Mouse (Mus musculus): ENCODE measurements around the gene Selplg. TPM values are rescaled to one million over a fixed set of nuclear protein-coding genes. Genes with fewer than 3 reads are reported as not detected.

Selplg gene
- 1 to 10 TPM; 1.5 to 2.7 TPM for total RNA-seq (2021)

- no peak for DNase-seq
- intact Hi-C loops (cut with DNase I): no loop called here
Measured at GRCm38 (mm10) chr5:113832490-113832901, at the start of gene Selplg. Gene Selplg, minus strand, starts transcription at chr5:113832644.

DNA sequence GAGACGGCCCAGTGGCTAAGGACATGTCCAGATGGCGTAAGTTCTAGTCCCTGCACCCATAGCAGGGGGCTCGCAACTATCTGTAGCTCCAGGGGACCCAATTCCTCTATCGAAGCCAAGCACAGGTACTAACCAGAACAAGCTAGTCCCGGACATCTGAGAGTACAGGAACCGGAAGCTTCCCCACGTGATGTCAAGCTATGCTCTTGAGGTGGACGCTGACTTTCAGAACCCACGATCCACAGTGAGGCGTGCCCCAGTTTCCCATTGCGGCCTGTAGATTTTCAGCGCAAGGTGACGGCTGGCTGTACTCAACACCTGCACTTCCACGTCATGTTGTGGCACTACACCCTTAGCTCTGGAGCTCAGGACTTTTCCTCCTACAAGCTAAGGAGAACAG, 48.7 kb upstream of the Selplg start:
- intact Hi-C loops (cut with DNase I): no loop called here
- DNase-seq: no peak

DNA sequence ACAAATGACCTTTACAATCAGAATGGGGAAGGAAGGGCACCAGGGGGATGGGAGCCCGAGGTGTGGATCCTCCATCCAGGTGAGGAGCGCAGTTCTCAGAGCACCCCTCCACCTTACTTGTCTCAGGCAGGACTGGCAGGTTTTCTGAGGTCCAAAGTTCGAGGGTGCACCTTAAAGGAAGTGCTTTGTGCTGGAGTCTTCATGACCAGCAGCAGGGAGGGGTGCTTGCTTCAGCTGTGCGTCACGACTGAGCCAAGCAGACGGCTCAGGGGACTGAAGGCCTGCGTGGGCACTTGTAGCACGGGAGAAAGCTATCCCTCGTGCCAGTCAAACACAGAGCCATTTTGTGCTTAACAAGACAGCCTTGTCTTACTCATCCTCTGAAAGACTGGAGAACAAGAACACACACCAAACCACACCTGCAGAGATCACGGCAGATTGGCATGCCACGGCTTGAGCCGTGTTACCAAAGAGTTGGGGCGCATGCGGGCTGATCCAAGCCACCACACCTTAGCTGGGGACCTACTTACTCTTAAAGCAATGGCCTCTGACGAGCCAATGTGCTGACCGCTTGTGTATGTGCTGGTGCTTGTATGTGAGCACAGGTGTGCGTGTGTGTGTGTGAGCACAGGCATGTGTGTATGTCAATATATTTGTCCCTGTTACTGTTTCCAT, 46.6 kb upstream of the Selplg start:
- intact Hi-C loops (cut with DNase I): no loop called here
- DNase-seq: no peak

DNA sequence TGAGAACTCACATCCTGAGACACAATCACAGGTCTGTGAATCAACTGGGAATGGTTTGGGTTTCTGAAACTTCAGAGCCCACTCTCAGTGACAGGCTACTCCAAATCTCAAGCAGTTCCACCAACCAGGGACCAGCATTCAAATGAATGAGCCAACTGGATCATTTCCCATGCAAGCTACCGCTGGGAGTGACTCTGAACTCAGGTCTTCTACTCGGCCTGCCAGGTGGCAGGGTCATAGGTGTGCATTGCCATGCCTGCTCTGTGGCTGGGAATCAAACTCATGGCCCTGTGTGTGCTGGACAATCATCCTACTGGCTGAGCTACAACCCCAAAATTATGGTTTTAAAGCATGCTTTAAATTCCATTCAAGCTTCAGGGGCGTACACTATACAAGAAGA, 45.1 kb upstream of the Selplg start:
- intact Hi-C loops (cut with DNase I): no loop called here
- DNase-seq: no peak

DNA sequence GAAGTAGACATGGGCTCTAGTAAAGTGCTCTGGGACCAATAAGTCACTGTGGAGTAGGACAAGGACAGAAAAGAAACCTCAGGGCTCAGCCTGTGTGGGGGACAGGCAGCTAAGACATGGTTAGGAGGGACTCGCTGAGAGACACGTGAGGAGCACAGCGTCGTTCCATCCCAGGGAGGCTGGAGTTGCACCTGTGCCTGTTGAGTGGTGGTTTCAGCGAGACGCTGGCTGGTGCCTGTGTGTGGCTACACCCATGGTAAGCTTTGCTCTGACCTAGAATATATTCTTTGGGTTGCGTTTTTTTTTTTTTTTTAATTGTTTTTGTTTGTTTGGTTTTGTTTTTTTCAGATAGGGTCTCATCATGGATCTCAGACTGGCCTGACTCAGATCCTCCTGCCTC, 43.7 kb upstream of the Selplg start:
- no peak for DNase-seq
- intact Hi-C loops (cut with DNase I): no loop called here

- intact Hi-C loops (cut with DNase I): no loop called here
- no peak for DNase-seq
Measured at GRCm38 (mm10) chr5:113875625-113876024, 43.2 kb upstream of the Selplg start.

- intact Hi-C loops (cut with DNase I): no loop called here
- DNase-seq: no peak
Measured at GRCm38 (mm10) chr5:113874063-113875024, 41.9 kb upstream of the Selplg start.

DNA sequence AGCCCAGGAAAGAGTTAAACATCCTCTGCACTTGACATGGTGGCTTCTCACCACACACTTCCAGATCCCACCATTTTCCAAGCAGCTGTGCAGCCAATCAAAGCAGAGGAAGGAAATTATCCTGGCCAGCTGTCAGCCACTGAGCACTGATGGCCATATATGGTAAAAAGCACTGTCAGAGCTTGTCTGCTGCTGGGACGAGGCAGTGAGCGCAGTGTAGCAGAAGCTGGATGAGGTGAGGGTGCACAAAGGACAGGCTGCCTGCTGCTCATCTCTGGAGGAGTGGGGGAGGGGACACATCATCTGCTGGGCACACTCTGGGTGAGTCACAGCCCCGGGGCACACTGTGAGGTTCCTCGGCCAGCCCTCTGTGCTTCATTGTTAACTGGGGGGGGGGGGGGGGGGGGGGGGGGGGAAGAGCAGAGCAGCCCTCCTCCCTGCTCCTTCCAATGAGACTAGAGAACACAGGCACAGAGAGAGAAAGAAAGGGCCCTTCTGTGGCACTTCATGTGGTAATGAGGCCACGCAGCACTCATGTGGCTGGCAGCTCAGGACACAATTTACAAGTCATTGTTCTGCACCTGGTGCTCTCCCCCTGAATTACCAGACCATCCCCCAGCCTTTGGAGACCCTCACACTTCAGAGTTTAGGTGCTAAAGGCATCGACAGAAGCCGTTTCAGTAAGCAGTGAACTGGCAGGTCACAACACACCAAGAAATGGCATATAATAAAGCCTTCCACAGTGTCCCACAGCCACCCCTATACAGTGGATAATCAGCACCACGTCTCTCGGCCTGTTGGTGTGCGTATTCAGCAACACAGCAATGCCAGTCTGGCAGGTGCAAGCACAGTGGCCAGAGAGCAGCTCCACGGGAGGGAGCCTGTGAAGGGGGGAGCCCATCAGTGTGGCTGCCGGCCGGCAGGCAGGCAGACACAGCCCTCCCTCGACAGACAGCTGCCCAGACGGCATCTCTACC, 40.8 kb upstream of the Selplg start:
- peak; percentile 82 for DNase-seq
- intact Hi-C loops (cut with DNase I): no loop called here

- no peak for DNase-seq
- intact Hi-C loops (cut with DNase I): no loop called here
Measured at GRCm38 (mm10) chr5:113871903-113872548, 39.6 kb upstream of the Selplg start.

DNA sequence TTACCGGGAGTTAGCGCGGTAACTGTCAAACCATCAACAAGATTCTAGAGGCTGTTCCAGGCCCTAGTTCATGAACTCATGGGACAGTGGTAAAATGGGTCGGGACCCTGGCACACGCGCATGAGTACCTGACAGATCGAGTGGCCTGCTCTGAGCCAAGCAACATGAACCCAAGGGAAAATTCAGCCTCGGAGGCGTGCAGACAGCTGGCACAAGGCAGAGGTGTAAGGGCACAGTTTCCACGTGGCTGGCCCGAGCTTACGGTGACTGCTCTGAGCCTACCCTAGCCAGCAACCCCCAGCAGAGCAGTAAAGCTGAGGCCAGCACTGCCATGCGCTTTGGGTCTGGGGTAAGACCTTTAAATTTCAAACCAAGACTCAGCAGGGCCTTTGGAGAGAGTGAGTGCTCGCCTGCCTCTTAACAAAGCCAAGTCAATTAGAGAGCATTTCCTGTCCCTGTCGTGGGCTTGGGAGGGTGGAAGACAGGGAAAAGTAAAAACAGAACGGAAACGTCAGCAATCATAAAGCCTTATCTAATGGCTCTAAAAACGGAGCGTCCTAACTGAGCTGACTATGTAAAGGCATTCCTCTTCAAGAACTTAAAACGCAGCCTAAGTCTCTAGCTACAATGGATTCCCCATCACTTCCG, 38.1 kb upstream of the Selplg start:
- intact Hi-C loops (cut with DNase I): no loop called here
- peak; percentile 42 for DNase-seq

- intact Hi-C loops (cut with DNase I): no loop called here
- peak; percentile 81 for DNase-seq
Measured at GRCm38 (mm10) chr5:113869132-113869531, 36.7 kb upstream of the Selplg start.

DNA sequence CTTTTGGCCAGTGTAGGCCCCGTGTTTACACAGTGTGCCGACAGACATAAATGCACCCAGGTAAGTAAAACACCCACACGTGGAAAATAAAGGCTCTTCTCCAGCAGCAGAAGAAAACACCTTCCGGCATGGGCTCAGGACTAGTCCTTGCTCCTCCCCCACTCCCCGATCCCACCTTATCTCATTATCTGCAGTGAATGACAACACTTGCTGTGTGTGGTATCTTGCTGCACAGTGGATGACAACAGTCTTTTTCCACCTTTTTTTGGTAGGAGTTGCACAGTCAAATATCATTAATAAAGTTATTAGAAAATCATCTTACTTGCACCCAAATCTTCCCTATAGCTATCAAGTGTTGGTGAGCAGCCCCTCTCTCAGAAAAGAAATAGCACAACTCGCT, 32.5 kb upstream of the Selplg start:
- no peak for DNase-seq
- intact Hi-C loops (cut with DNase I): no loop called here

GRCm38 (mm10) chr5:113863994-113864393, 31.6 kb upstream of the Selplg start:
- no peak for DNase-seq
- intact Hi-C loops (cut with DNase I): no loop called here

- no peak for DNase-seq
Measured at GRCm38 (mm10) chr5:113862418-113862817, 30.0 kb upstream of the Selplg start.

DNA sequence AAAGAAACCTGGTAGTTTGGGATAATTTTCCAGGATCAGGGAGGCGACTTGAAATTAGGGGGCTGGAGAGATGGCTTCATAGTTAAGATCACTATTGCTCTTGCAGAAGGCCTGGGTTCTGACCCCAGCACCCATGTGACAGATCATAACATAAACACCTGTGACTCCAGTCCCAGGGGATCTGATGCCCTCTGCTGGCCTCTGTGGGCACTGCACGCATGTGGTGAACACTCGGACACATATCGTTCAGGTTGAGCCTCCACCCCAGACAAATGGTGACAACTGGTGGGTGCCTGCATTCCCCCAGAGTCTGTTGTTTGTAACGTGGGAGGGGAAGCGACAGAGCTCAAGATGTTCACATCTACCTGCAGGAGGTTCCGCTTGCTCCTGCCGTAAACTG, 28.9 kb upstream of the Selplg start:
- intact Hi-C loops (cut with DNase I): no loop called here
- no peak for DNase-seq

More at GRCm38 (mm10) chr5:113862418-113862817, 30.0 kb upstream of the Selplg start:
- intact Hi-C loops (cut with DNase I): no loop called here

DNA sequence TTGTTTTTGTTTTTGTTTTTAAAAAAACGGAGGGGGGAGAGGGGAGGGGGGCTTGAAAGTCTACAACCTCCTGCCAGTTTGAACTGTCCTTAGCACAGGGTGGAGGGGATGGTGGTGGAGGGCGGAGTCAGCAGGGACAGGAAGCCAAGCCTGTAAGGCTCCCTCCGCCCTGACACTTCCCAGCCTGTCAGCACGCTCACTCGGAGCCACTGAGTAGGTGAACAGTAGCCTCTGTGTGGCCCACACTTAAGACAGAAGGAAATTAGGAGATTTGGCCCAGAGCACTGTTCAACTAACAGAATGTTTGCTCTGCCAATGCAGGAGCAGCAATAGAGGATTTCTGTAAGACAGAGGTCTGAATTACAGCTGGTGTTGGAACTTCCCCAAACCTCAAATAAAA, 26.5 kb upstream of the Selplg start:
- intact Hi-C loops (cut with DNase I): loop anchor here (10.0 kb wide), 1 partner anchor 186 kb away; no protein-coding TSS in a partner anchor
- no peak for DNase-seq

DNA sequence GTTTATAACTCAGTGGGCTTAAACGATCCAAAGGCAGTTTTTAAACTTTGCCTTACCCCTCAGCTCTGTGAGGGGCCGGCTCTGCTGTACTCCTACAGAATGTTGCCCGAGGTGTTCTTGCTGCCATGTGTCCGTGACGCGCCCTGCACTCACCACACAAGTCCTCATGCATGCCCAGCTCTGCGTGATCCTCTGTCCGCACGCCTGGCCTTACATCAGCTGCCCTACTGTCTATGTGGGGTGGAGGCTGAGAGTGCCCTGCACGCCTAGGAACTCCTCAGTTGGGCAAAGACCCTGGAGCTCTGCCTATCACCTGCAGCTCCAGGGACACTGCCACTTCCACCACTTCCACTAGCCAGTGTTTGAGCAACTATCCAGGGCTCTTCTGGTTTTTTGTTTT, 26.1 kb upstream of the Selplg start:
- DNase-seq: no peak
- intact Hi-C loops (cut with DNase I): loop anchor here (10.0 kb wide), 1 partner anchor 186 kb away; no protein-coding TSS in a partner anchor

DNA sequence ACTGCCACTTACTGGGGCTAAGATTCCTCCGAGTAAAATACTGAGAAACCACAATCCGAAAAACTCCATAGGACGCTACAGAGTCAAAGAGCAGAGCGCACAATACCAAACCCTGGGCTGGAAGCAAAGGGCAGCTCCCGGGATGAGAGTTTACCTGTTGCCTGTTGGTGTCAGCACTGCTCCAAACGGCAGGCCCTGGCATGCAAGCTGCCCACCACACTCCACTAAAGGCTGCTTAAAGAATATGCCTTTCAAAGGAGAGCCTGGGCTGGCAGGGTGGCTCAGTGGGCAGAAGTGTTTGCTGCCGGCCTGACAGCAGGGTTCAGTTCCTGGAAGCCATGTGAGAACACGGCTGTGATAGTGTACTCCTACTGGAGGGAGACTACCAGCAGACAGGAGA, 25.2 kb upstream of the Selplg start:
- intact Hi-C loops (cut with DNase I): loop anchor here (10.0 kb wide), 1 partner anchor 187 kb away; no protein-coding TSS in a partner anchor
- DNase-seq: no peak

GRCm38 (mm10) chr5:113856631-113857030, 24.2 kb upstream of the Selplg start:
- no peak for DNase-seq
- intact Hi-C loops (cut with DNase I): loop anchor here (10.0 kb wide), 1 partner anchor 188 kb away; no protein-coding TSS in a partner anchor
